Mouse (Mus musculus) large intestine, adult 2 months (tissue): ENCODE measurements around the gene Nme4. TPM values are rescaled to one million over a fixed set of nuclear protein-coding genes. Genes with fewer than 3 reads are reported as not detected.

Experiments
- polyA plus RNA-seq: library from polyadenylated mRNA; depleted of rRNA; stranded (reverse); fragments of >200 nt; gene quantifications from 2 replicates; pipeline ENCODE4 v1.2.3, GENCODE M21; 2012; rRNA removed

Nme4 gene
- polyA plus RNA-seq, 1 experiment: 14.5 TPM

Other genes with a start within 250 kb of the Nme4 start
- 18.6 and 19.8 TPM in 2 replicates for gene Wdr90, start 234.1 kb downstream of the Nme4 start, polyA plus RNA-seq
- gene Mcrip2, start 226.8 kb downstream of the Nme4 start, polyA plus RNA-seq: 39.8 and 49.0 TPM in 2 replicates
- gene Mettl26, start 220.5 kb downstream of the Nme4 start, polyA plus RNA-seq: 78.7 and 115 TPM in 2 replicates
- 0.78 and 1.0 TPM in 2 replicates for gene Wfikkn1, start 214.7 kb downstream of the Nme4 start, polyA plus RNA-seq
- gene Rab40c, start 175.9 kb downstream of the Nme4 start, polyA plus RNA-seq: 38.0 and 40.7 TPM in 2 replicates
- gene Pigq, start 150.7 kb downstream of the Nme4 start, polyA plus RNA-seq: 73.7 and 90.3 TPM in 2 replicates
- not detected in 2 replicates for gene Nhlrc4, start 150.6 kb downstream of the Nme4 start, polyA plus RNA-seq
- not detected in 2 replicates for gene A930017K11Rik, start 143.0 kb downstream of the Nme4 start, polyA plus RNA-seq
- 26.1 and 44.5 TPM in 2 replicates for gene Capn15, start 109.8 kb downstream of the Nme4 start, polyA plus RNA-seq
- gene Rab11fip3, start 26.0 kb downstream of the Nme4 start, polyA plus RNA-seq: 41.3 and 65.7 TPM in 2 replicates
- gene Decr2, start 5.3 kb downstream of the Nme4 start, polyA plus RNA-seq: 25.1 and 39.0 TPM in 2 replicates
- gene Tmem8, start 17.7 kb upstream of the Nme4 start, polyA plus RNA-seq: 222 and 309 TPM in 2 replicates
- 96.4 and 99.2 TPM in 2 replicates for gene Mrpl28, start 27.9 kb upstream of the Nme4 start, polyA plus RNA-seq
- gene Axin1, start 43.1 kb upstream of the Nme4 start, polyA plus RNA-seq: 16.4 and 17.6 TPM in 2 replicates
- gene Pdia2, start 103.5 kb upstream of the Nme4 start, polyA plus RNA-seq: 0.91 and 0.97 TPM in 2 replicates
- gene Rgs11, start 107.3 kb upstream of the Nme4 start, polyA plus RNA-seq: 3.1 and 3.7 TPM in 2 replicates
- gene Arhgdig, start 112.2 kb upstream of the Nme4 start, polyA plus RNA-seq: 2.7 and 4.3 TPM in 2 replicates
- 186 and 243 TPM in 2 replicates for gene Fam234a, start 148.6 kb upstream of the Nme4 start, polyA plus RNA-seq
- gene Luc7l, start 157.3 kb upstream of the Nme4 start, polyA plus RNA-seq: 13.2 and 18.0 TPM in 2 replicates